Mouse (Mus musculus): ENCODE measurements around the gene Cdkl1. TPM values are rescaled to one million over a fixed set of nuclear protein-coding genes. Genes with fewer than 3 reads are reported as not detected.

Gene Cdkl1
- polyA plus RNA-seq, 1 experiment: 0.08 TPM

DNA sequence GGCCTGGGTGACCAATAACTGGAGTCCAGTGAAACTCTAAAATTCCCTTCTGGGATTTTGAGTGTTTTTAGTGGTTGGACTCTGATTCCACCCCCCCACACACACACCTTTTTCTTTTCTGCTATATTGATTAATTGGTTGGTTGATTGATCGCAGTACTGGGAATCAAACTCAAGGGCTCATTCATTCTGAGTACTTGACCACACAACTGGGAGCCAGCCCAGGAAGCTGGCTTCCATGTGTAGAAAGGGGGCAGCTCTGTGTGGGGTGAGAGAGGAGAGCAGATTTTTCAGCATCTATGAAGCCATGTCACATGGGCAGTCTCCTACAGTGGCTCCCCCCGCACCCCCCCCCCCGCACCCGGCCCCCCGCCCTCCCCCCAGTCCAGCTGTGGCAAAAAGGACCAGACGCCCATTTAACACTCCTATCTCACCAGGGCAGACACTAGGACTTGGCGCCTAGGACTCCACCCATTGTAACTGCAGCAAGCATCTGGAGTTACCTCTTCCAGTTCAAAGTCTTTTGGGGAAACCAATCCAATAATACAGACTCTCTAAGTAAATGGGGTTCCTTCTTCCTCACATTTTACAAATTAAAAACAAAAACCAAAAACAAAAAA, 31.7 kb downstream of the Cdkl1 start:
- Histone ChIP-seq H3K4me1 (ENCODE audit: control insufficient read depth) (peaks cover 90% of the 10 kb centered on the region), H3K4me3 (replicated peaks) (peak overlapping the region; percentile 59), H3K9me3 (ENCODE audit: control insufficient read depth, low read length) (peaks cover 3% of the 10 kb centered on the region), H3K36me3 (ENCODE audit: control insufficient read depth) (peaks cover 31% of the 10 kb centered on the region), H3K27me3 (ENCODE audit: control insufficient read depth) (no peaks in the 10 kb centered on the region)
- peak; percentile 76 for TF ChIP-seq GATA1 (IDR thresholded peaks at IDR 0.05; ENCODE audit: low read length)
- TF ChIP-seq TAL1 (IDR thresholded peaks at IDR 0.05; ENCODE audit: low read length): peak; percentile 84

DNA sequence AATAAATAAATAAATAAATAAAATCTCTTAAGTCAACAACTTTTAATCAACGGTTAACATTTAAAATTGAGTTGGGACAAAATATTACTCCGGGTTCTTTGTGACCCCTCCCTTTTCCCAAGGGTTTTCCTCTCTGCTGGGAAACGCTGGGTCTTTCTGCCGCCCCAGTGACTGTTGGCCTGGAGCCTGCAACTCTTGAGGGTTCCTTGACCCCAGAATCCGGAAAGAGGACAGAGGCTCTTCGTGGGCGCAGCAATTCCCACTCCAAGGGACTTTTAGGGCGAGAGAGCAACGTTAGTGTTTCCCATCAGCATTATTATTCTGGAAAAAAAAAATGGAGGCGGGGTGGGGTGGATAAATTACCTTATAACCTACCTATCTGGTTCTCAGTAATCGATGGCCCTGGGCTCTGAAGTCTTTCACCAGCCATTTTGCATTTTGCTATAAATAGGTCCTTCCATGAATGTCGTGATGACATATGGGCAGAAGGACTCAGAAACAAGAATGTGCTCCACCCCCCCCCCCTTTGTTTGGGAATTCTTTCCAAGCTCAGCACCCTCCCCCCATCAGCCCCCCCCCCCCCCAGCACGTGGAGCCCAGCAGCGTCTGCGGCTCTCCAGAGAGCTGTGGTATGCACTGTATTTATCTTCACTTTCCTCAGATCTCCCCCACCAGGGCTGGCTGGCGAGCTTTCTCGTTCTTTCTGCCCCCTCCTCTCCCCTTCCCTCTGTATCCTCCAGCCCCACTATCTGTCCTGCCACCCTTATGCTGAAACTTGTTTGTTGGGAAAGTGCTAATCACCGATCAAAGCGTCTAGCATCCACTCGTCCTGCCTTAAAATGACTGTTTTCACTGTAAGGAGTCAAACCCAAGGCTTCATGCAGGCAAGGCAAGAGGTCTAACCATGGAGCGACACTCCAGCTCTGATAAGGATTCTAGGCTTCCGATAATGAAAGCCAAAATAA, 32.6 kb downstream of the Cdkl1 start:
- H3K4me1 ChIP-seq (ENCODE audit: control insufficient read depth): peaks cover 92% of the 10 kb centered on the region
- H3K9me3 ChIP-seq (ENCODE audit: control insufficient read depth, low read length): peaks cover 3% of the 10 kb centered on the region
- H3K27me3 ChIP-seq (ENCODE audit: control insufficient read depth): no peaks in the 10 kb centered on the region
- H3K4me3 ChIP-seq (replicated peaks): peak overlapping the region; percentile 59
- H3K36me3 ChIP-seq (ENCODE audit: control insufficient read depth): peaks cover 38% of the 10 kb centered on the region
- TF ChIP-seq GATA1 (IDR thresholded peaks at IDR 0.05; ENCODE audit: low read length): peak; percentile 65
- TF ChIP-seq TAL1 (IDR thresholded peaks at IDR 0.05; ENCODE audit: low read length): no peak

DNA sequence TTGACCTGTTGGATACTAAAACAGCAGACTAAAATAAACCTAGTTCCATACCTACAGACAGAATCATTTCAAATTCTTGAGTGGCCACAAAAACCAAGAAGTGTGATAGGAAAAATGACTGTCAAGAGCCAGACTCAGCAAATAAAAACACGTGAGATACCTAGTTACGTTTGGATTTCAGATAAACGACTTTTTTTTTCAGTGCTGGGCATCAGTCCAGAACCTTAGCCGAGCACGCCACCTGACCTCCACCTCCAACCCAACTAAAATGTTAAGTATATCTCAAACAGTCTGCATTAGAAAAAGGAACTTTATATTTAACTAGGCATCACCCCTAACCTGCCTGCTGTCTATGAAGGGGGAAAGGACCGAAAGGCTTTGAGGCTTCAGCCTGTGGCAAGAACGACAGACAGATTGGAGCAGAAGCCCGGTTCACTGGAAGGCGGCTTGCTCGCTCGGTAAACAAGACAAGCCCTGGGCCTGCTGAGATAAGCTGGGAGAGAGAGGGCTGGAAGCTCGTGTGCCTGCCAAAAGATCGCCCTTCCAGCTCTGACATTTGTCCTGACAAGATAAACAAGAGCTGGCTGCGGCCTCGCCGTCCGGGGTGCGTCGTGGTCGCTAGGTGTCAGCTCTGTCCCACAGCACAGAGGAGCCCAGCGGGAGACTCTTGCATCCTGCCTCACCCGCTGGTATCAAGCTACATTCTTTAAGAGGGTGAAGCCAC, 33.5 kb downstream of the Cdkl1 start:
- H3K4me1 ChIP-seq (ENCODE audit: control insufficient read depth): peaks cover 84% of the 10 kb centered on the region

DNA sequence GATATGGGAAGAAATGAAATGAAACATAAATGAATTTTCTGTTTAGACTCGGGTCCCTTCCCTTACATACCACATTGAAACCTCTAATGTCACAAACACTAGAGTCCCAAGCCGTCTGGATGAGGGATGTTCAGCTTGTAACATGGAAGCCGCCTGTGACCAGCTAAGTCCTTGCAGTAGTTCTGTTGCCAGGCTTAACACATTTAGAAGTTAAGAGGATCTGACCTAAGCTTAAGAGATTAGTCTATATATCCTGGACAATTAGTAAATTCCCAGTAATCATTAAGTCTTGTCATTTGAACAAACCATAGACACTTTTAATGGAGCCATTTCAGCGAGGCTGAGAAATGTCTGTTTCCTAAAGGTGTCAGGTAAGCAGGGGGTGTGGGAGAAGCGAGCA, 35.1 kb downstream of the Cdkl1 start:
- no peaks in the 10 kb centered on the region for H3K9me3 ChIP-seq (ENCODE audit: control insufficient read depth, low read length)
- TF ChIP-seq GATA1 (IDR thresholded peaks at IDR 0.05; ENCODE audit: low read length) (no peak), TAL1 (IDR thresholded peaks at IDR 0.05; ENCODE audit: low read length) (no peak)
- peaks cover 79% of the 10 kb centered on the region for H3K4me1 ChIP-seq (ENCODE audit: control insufficient read depth)
- no peaks in the 10 kb centered on the region for H3K27me3 ChIP-seq (ENCODE audit: control insufficient read depth)
- no peak overlapping the region for H3K4me3 ChIP-seq (replicated peaks)
- peaks cover 25% of the 10 kb centered on the region for H3K36me3 ChIP-seq (ENCODE audit: control insufficient read depth)

More for the DNA sequence above, 33.5 kb downstream of the Cdkl1 start:
- TF ChIP-seq TAL1 (IDR thresholded peaks at IDR 0.05; ENCODE audit: low read length) (peak; percentile 94), GATA1 (IDR thresholded peaks at IDR 0.05; ENCODE audit: low read length) (peak; percentile 96)
- peaks cover 34% of the 10 kb centered on the region for H3K36me3 ChIP-seq (ENCODE audit: control insufficient read depth)
- peak overlapping the region; percentile 59 for H3K4me3 ChIP-seq (replicated peaks)
- H3K9me3 ChIP-seq (ENCODE audit: control insufficient read depth, low read length): peaks cover 2% of the 10 kb centered on the region
- H3K27me3 ChIP-seq (ENCODE audit: control insufficient read depth): no peaks in the 10 kb centered on the region

DNA sequence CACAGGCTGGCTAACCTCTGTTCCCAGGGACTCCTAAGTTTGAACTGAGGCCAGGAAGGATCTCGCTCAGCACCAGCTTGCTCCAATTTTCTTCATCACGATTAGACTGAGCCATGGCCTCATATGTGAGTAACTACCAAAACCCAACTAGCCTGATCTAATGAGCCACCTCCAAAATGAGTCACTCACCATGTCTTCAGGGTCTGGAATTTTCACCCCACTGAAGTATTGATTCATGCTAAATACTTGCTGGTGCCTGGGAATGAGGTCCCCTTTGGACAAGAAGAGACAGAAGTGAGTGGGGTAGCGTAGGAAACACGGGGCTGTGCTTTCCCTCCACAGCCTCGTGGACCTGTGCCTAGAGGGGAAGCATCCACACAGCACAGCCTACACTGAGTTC, 37.1 kb downstream of the Cdkl1 start:
- peaks cover 23% of the 10 kb centered on the region for H3K36me3 ChIP-seq (ENCODE audit: control insufficient read depth)
- no peak overlapping the region for H3K4me3 ChIP-seq (replicated peaks)

DNA sequence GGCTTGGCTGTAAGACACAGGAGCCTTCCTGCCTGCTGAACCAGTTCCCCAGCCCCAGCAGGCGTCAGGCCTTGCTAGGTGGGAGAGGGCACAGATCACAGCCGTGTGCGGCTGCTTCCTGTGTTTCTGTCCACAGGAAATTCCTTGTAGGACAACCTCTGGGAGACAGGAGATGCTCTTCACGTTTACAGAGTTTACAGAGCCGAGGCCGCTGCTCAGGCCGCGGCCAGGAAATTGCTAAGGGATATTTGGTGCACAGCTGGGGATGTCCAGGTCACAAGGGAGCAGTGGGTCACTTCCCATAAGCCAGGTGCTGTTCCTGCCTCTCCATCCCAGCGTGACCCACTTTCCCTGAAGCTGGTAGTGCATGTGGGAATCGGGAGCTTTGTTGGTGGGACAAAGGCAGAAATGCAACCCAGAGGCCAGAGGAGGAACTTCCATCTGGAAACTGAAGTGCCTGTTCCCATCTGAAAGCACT, 39.2 kb downstream of the Cdkl1 start:
- Histone ChIP-seq H3K9me3 (ENCODE audit: control insufficient read depth, low read length) (no peaks in the 10 kb centered on the region), H3K27me3 (ENCODE audit: control insufficient read depth) (no peaks in the 10 kb centered on the region), H3K4me3 (replicated peaks) (no peak overlapping the region), H3K36me3 (ENCODE audit: control insufficient read depth) (peaks cover 23% of the 10 kb centered on the region), H3K4me1 (ENCODE audit: control insufficient read depth) (peaks cover 44% of the 10 kb centered on the region)
- TF ChIP-seq GATA1 (IDR thresholded peaks at IDR 0.05; ENCODE audit: low read length) (no peak), TAL1 (IDR thresholded peaks at IDR 0.05; ENCODE audit: low read length) (no peak)

More for the DNA sequence above, 37.1 kb downstream of the Cdkl1 start:
- TF ChIP-seq GATA1 (IDR thresholded peaks at IDR 0.05; ENCODE audit: low read length) (no peak), TAL1 (IDR thresholded peaks at IDR 0.05; ENCODE audit: low read length) (no peak)
- Histone ChIP-seq H3K9me3 (ENCODE audit: control insufficient read depth, low read length) (no peaks in the 10 kb centered on the region), H3K4me1 (ENCODE audit: control insufficient read depth) (peaks cover 61% of the 10 kb centered on the region), H3K27me3 (ENCODE audit: control insufficient read depth) (no peaks in the 10 kb centered on the region)

DNA sequence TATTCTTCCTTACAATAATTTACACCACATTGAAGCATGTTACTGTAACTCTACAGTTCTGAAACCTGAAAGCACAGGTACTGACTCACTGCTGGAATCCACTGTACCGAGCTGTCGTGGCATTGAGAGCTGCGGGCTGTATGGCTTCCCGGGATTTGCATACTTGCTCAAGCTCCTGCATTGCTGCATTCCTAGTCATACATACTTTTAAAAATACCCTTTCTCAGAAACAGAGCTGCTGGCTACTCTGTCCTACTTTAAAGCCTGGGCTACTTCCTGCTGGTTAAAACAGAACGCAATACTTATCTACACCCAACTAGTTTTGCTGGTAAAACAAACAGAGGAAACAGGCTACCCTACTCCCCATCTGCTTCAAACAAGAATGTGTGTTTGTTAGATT, 46.9 kb downstream of the Cdkl1 start:
- Histone ChIP-seq H3K27me3 (ENCODE audit: control insufficient read depth) (no peaks in the 10 kb centered on the region), H3K36me3 (ENCODE audit: control insufficient read depth) (peaks cover 28% of the 10 kb centered on the region), H3K4me3 (replicated peaks) (no peak overlapping the region), H3K4me1 (ENCODE audit: control insufficient read depth) (peaks cover 7% of the 10 kb centered on the region), H3K9me3 (ENCODE audit: control insufficient read depth, low read length) (no peaks in the 10 kb centered on the region)
- TF ChIP-seq TAL1 (IDR thresholded peaks at IDR 0.05; ENCODE audit: low read length): no peak
- no peak for TF ChIP-seq GATA1 (IDR thresholded peaks at IDR 0.05; ENCODE audit: low read length)

DNA sequence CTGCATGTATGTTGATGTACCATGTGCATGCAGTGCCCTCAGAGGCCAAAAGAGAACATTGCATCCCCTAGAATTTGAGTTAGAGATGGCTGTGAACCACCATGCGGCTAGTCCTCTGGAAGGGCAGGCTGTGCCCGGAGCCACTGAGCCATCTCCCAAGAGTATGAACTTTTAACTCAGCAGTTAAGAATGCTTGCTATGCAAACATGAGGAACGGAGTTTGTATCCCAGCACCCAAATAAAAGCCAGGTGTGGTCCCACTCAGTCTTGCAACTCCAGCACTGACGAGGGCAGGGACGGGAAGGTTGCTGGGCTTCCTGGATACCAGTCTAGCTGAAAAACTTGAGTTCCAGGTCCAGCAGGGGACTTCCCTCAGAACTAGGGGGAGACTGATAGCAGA, 49.1 kb downstream of the Cdkl1 start:
- Histone ChIP-seq H3K4me1 (ENCODE audit: control insufficient read depth) (peaks cover 5% of the 10 kb centered on the region), H3K36me3 (ENCODE audit: control insufficient read depth) (peaks cover 26% of the 10 kb centered on the region), H3K4me3 (replicated peaks) (no peak overlapping the region), H3K27me3 (ENCODE audit: control insufficient read depth) (no peaks in the 10 kb centered on the region), H3K9me3 (ENCODE audit: control insufficient read depth, low read length) (no peaks in the 10 kb centered on the region)
- TF ChIP-seq GATA1 (IDR thresholded peaks at IDR 0.05; ENCODE audit: low read length) (no peak), TAL1 (IDR thresholded peaks at IDR 0.05; ENCODE audit: low read length) (no peak)

All from erythroblast, embryonic 14.5 days (primary cell).